Mouse (Mus musculus) heart, adult 2 months (tissue): ENCODE data around the gene Tex35.

ENCODE experiments used
- CTCF ChIP-seq: fragments of 200-600 bp; IDR thresholded peaks from 2 replicates; pipeline ENCODE4 v1.8.1; 2022; ENCODE audit warnings: antibody characterized with exemption, mild to moderate bottlenecking, moderate library complexity
- POLR2A ChIP-seq: fragments of 200-500 bp; IDR thresholded peaks from 2 replicates; pipeline ENCODE4 v1.6.1; 2011; ENCODE audit warnings: mild to moderate bottlenecking, low read depth, low read length, control low read depth; ENCODE audit not compliant: insufficient read depth

- TF ChIP-seq CTCF (no peak), POLR2A (no peak)
These were observed 53.8 kb downstream of the Tex35 start for GRCm38 (mm10) chr1:157054659-157055058.
